Mouse (Mus musculus) cerebellum, postnatal 25 days (tissue): ENCODE results near the gene Nfatc2ip.

Experiments used
- DNase-seq, 2 experiments: peaks; one replicate each; pipeline ENCODE4 v3.0.0; 2021; ENCODE audit warnings: mixed read lengths in 2 of 2

The Nfatc2ip gene

GRCm38 (mm10) chr7:126396298-126397119, at the start of gene Nfatc2ip:
Gene Nfatc2ip, minus strand, starts transcription at chr7:126396737.
- DNase-seq = peak; percentile 95 to 98

- no peak for DNase-seq
Observed at GRCm38 (mm10) chr7:126446217-126446616, 49.7 kb upstream of the Nfatc2ip start.

GRCm38 (mm10) chr7:126445104-126445815, 48.7 kb upstream of the Nfatc2ip start:
- DNase-seq = no peak

GRCm38 (mm10) chr7:126444536-126444935, 48.0 kb upstream of the Nfatc2ip start:
- DNase-seq = no peak

GRCm38 (mm10) chr7:126443997-126444396, 47.5 kb upstream of the Nfatc2ip start:
- DNase-seq = no peak

- DNase-seq = no peak
Observed at GRCm38 (mm10) chr7:126440134-126440533, 43.6 kb upstream of the Nfatc2ip start.

- peak; percentile 57 to 75 for DNase-seq
Observed at GRCm38 (mm10) chr7:126436851-126437250, 40.3 kb upstream of the Nfatc2ip start.

GRCm38 (mm10) chr7:126435801-126436200, 39.3 kb upstream of the Nfatc2ip start:
- DNase-seq = no peak

GRCm38 (mm10) chr7:126434726-126435125, 38.2 kb upstream of the Nfatc2ip start:
- DNase-seq = no peak

GRCm38 (mm10) chr7:126430167-126430566, 33.6 kb upstream of the Nfatc2ip start:
- no peak for DNase-seq

- no peak for DNase-seq
Observed at GRCm38 (mm10) chr7:126429503-126429898, 33.0 kb upstream of the Nfatc2ip start.

GRCm38 (mm10) chr7:126428631-126429502, 32.3 kb upstream of the Nfatc2ip start, which contains the start of gene Rabep2:
Gene Rabep2, plus strand, starts transcription at chr7:126428759.
- DNase-seq = peak; percentile 100

- no peak for DNase-seq
Observed at GRCm38 (mm10) chr7:126428154-126428553, 31.6 kb upstream of the Nfatc2ip start.

GRCm38 (mm10) chr7:126427323-126427860, 30.9 kb upstream of the Nfatc2ip start:
- no peak for DNase-seq

- no peak for DNase-seq
Observed at GRCm38 (mm10) chr7:126424161-126424560, 27.6 kb upstream of the Nfatc2ip start.

- DNase-seq = no peak
Observed at GRCm38 (mm10) chr7:126421756-126422155, 25.2 kb upstream of the Nfatc2ip start.

- DNase-seq = no peak
Observed at GRCm38 (mm10) chr7:126418496-126418895, 22.0 kb upstream of the Nfatc2ip start.

- DNase-seq = no peak
Observed at GRCm38 (mm10) chr7:126417606-126418005, 21.1 kb upstream of the Nfatc2ip start.

GRCm38 (mm10) chr7:126417045-126417444, 20.5 kb upstream of the Nfatc2ip start:
- DNase-seq = no peak

- no peak for DNase-seq
Observed at GRCm38 (mm10) chr7:126416615-126417014, 20.1 kb upstream of the Nfatc2ip start.

GRCm38 (mm10) chr7:126414725-126415124, 18.2 kb upstream of the Nfatc2ip start, which contains the start of gene Cd19:
Gene Cd19, minus strand, starts transcription at chr7:126414889.
- no peak for DNase-seq

- DNase-seq = no peak
Observed at GRCm38 (mm10) chr7:126411061-126411460, 14.5 kb upstream of the Nfatc2ip start.

- no peak for DNase-seq
Observed at GRCm38 (mm10) chr7:126408686-126409085, 12.1 kb upstream of the Nfatc2ip start.
